Mouse (Mus musculus) testis, adult 2 months (tissue): ENCODE measurements around the gene Cyp46a1. TPM values are rescaled to one million over a fixed set of nuclear protein-coding genes. Genes with fewer than 3 reads are reported as not detected.

Experiments used
- H3K27ac ChIP-seq: fragments of 200-500 bp; 2 replicates; pipeline ENCODE4 v1.5.1; 2012; ENCODE audit warnings: low read depth, low read length; ENCODE audit not compliant: control insufficient read depth, insufficient read depth
- H3K27me3 ChIP-seq: fragments of 200-500 bp; 2 replicates; pipeline ENCODE4 v1.6.1; 2012; ENCODE audit warnings: mild to moderate bottlenecking, low read length, moderate library complexity; ENCODE audit not compliant: control insufficient read depth, insufficient read depth
- H3K36me3 ChIP-seq: fragments of 200-500 bp; 2 replicates; pipeline ENCODE4 v1.6.1; 2012; ENCODE audit warnings: mild to moderate bottlenecking, low read length; ENCODE audit not compliant: control insufficient read depth, insufficient read depth
- H3K4me1 ChIP-seq: fragments of 200-500 bp; 2 replicates; pipeline ENCODE4 v1.6.1; 2012; ENCODE audit warnings: low read length; ENCODE audit not compliant: control insufficient read depth, insufficient read depth
- H3K4me3 ChIP-seq: fragments of 200-500 bp; 2 replicates; pipeline ENCODE4 v1.5.1; 2012; ENCODE audit warnings: low read depth, mild to moderate bottlenecking, low read length, moderate library complexity, mixed read lengths; ENCODE audit not compliant: control insufficient read depth
- CTCF ChIP-seq: fragments of 200-500 bp; IDR thresholded peaks from 2 replicates; pipeline ENCODE4 v1.5.1; 2012; ENCODE audit warnings: low read depth, mild to moderate bottlenecking, inconsistent platforms, low read length, moderate library complexity; ENCODE audit not compliant: control insufficient read depth, insufficient read depth, insufficient replicate concordance
- POLR2A ChIP-seq: fragments of 200-500 bp; IDR thresholded peaks from 2 replicates; pipeline ENCODE4 v1.6.1; 2012; ENCODE audit warnings: low read depth, mild to moderate bottlenecking, inconsistent platforms, low read length, moderate library complexity; ENCODE audit not compliant: control insufficient read depth
- polyA plus RNA-seq: library from polyadenylated mRNA; depleted of rRNA; stranded (reverse); fragments of >200 nt; gene quantifications from 2 replicates; pipeline ENCODE4 v1.2.3, GENCODE M21; 2012

The Cyp46a1 gene
- polyA plus RNA-seq, 1 experiment = 19.7 TPM

GRCm38 (mm10) chr12:108312432-108312851 lies 21.7 kb upstream of the Cyp46a1 start:
- Histone ChIP-seq H3K4me3 (no peak overlapping the region), H3K36me3 (no peaks in the 10 kb centered on the region), H3K4me1 (no peaks in the 10 kb centered on the region), H3K27me3 (no peaks in the 10 kb centered on the region), H3K27ac (no peak overlapping the region)
- TF ChIP-seq POLR2A (no peak), CTCF (no peak)

DNA sequence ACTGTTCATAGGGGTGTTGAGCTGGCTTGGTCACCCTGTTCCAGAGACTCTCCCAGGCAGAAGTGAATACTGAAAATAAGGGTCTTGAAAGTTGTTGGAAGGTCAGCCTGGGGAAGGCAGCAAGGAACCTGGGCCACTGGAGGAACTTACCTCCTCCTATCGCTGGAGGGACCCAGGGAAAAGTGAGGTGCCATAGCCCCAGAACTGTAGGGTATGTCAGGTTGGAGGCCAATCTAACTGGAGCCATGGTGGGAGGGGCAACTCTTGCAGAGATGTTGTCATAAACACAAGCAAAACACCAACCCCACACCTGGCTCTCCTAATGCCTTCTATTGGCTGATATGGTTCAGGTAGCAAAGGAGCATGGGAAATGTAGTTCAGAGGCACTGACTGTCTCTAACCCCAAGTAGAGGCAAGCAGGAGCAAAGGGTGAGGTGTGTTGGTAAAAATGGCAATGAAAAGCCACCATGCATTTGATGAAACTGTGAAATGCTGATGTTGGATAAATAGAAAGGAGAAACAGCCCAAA lies 20.9 kb upstream of the Cyp46a1 start:
- Histone ChIP-seq H3K4me1 (peaks cover under 1% of the 10 kb centered on the region; the same call in 1 of the 2 replicates), H3K36me3 (no peaks in the 10 kb centered on the region), H3K27ac (no peak overlapping the region), H3K27me3 (no peaks in the 10 kb centered on the region), H3K4me3 (no peak overlapping the region)
- TF ChIP-seq CTCF (no peak), POLR2A (no peak)

DNA sequence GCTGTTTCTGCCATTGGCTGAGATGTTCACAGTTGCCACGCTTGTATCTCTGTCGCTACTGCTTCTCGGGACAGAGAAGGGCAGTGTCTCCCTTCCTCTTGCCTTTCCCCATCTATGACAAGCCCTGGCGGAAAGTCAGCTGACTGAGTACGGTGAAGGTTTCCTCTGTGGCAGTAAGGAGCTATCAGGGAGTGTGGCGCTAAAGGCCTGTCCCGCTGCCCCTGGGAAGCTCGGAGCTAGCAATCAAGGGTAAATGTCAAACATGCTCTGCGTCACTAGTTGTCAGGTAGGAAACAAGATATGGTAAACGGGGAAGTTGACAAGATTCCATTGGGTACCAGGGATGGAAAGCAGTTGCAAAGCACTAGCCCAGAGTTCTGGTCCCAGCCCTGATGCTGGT lies 18.4 kb upstream of the Cyp46a1 start:
- H3K4me1 ChIP-seq = peaks cover 6% of the 10 kb centered on the region
- no peaks in the 10 kb centered on the region for H3K36me3 ChIP-seq
- H3K27me3 ChIP-seq = no peaks in the 10 kb centered on the region
- H3K4me3 ChIP-seq = no peak overlapping the region
- TF ChIP-seq POLR2A (no peak), CTCF (no peak)
- no peak overlapping the region for H3K27ac ChIP-seq

DNA sequence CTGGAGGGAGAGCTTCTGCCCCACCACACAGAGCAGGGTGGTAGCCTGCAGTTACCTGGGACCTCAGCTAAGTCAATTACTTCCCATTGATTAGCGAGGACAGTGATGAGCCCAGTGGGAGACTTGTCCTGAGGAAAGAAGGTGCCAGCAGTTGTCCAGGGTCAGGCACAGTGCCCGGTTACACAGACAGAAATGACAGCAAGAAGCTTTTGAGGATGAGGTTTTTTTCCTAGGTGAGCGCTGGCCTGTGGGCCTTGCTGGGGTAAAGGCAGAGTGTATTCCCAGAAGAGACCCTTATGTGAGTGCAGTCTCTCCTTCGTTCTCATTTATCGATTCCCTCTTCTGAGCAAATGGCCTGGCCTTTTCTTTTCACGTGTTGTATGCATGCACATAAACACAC lies 17.5 kb upstream of the Cyp46a1 start:
- Histone ChIP-seq H3K4me3 (no peak overlapping the region), H3K4me1 (peaks cover 6% of the 10 kb centered on the region), H3K36me3 (no peaks in the 10 kb centered on the region), H3K27ac (no peak overlapping the region), H3K27me3 (no peaks in the 10 kb centered on the region)
- TF ChIP-seq POLR2A (no peak), CTCF (no peak)

DNA sequence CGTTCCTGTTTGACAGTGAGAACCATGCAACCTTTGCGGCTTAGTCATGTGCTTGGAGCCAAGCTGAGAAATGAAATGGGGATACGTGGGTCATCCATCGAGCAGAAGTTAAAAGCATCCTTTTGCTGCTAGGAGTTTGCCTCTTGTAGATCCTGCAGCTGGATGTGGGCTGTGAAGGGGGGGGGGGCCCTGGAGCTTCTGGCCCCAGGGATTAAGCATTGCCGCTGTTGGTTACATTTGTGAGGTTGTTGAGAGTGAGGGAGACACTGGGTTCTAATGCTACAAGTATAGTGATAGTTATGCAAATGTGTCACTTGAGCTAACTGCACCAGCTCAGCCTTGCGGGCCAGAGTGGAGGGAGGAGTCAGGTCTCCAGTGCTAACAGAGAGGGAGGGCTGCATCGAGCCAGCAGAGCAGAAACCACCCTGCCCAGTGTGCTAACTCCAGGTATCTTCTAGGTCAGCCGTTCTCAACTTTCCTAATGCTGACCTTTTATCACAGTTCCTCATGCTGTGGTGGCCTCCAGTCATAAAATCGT lies 16.9 kb upstream of the Cyp46a1 start:
- Histone ChIP-seq H3K27ac (no peak overlapping the region), H3K27me3 (no peaks in the 10 kb centered on the region), H3K36me3 (no peaks in the 10 kb centered on the region), H3K4me3 (no peak overlapping the region), H3K4me1 (peaks cover 6% of the 10 kb centered on the region)
- TF ChIP-seq CTCF (no peak), POLR2A (no peak)

- H3K4me3 ChIP-seq = no peak overlapping the region
- TF ChIP-seq CTCF = no peak
- no peak for TF ChIP-seq POLR2A
- no peaks in the 10 kb centered on the region for H3K27me3 ChIP-seq
- no peak overlapping the region for H3K27ac ChIP-seq
- no peaks in the 10 kb centered on the region for H3K36me3 ChIP-seq
- H3K4me1 ChIP-seq = peaks cover 6% of the 10 kb centered on the region
Measured at GRCm38 (mm10) chr12:108317826-108318430, 16.3 kb upstream of the Cyp46a1 start.

DNA sequence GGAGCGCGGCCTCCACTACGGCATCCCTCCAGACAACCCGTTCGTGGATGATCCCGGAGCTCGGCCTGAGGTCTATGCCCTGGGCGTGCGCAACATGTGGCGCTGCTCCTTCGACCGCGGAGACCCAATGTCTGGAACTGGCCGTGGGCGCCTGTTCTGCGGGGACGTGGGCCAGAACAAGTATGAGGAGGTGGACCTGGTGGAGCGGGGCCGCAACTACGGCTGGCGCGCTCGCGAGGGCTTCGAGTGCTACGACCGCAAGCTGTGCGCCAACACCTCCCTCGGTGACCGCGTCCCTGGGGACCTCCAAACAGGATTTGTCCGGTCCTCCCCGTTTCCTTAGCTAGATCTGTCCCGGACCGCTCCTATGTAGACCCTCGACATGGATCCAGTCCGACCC lies 15.7 kb upstream of the Cyp46a1 start:
- Histone ChIP-seq H3K27me3 (no peaks in the 10 kb centered on the region), H3K4me3 (no peak overlapping the region)
- no peak for TF ChIP-seq POLR2A
- no peak for TF ChIP-seq CTCF

More for the DNA sequence above, 15.7 kb upstream of the Cyp46a1 start:
- H3K4me1 ChIP-seq = peaks cover 6% of the 10 kb centered on the region
- no peaks in the 10 kb centered on the region for H3K36me3 ChIP-seq
- no peak overlapping the region for H3K27ac ChIP-seq
